In the genomic region with DNA sequence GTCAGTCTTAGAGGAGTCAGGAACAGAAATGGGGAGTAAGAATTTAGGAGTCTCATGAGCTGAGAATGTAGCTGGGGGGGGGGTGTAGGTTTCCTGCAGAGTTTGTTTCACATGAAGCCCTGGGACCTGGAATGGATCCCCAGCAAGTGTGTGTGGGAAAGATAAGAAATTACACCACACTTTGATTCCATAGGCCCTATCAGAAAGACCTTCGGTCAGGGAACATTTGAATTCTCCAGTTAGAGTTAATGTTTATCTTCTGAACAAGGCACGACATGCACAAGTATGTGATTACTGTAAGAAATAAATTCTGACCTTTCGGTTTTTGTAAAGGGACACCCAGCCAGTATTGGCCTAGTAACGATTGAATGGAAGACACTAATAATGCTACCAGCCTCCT, we compare ENCODE assay signal across 21 mouse cellular contexts. TPM values are rescaled to one million over a fixed set of nuclear protein-coding genes. Genes with fewer than 3 reads are reported as not detected.
DNase-seq lines count a peak whose midpoint lies in the region; ATAC-seq and TF ChIP-seq lines count a peak whose summit lies in the region.
"Had no signal": no experiment of that assay in that cellular context is flagged by ENCODE, and none has a peak within 500 bp of the region (broad histone marks: within the 10 kb centered on the region; RNA-seq: fewer than 3 reads in every experiment).

No protein-coding gene starts in this region.

- H3K4me1 ChIP-seq in embryonic facial prominence, embryonic 12.5 days = peaks cover 14% of the 10 kb centered on the region; the same call in 1 of the 2 replicates
- H3K4me1 ChIP-seq in limb, embryonic 14.5 days (ENCODE audit: control insufficient read depth, insufficient read depth, low read length) = peaks cover 4% of the 10 kb centered on the region; the same call in 1 of the 2 replicates
- H3K4me1 ChIP-seq in stomach, embryonic 14.5 days (ENCODE audit: control insufficient read depth, insufficient read depth, low read length) = no peaks in the 10 kb centered on the region
- H3K4me1 ChIP-seq in hindbrain, embryonic 13.5 days (replicated peaks) = no peaks in the 10 kb centered on the region
- H3K4me1 ChIP-seq: forebrain, embryonic 12.5 days had no signal

- no peak overlapping the region for H3K9ac ChIP-seq in embryonic facial prominence, embryonic 12.5 days
- no peak overlapping the region for H3K9ac ChIP-seq in limb, embryonic 14.5 days (ENCODE audit: low read depth, low read length, severe bottlenecking)
- H3K9ac ChIP-seq in stomach, embryonic 14.5 days (replicated peaks; ENCODE audit: low read depth, low read length) = no peak overlapping the region
- H3K9ac ChIP-seq in hindbrain, embryonic 13.5 days = no peak overlapping the region
- H3K9ac ChIP-seq: forebrain, embryonic 12.5 days had no signal

- H3K27me3 ChIP-seq in embryonic facial prominence, embryonic 12.5 days = no peaks in the 10 kb centered on the region
- H3K27me3 ChIP-seq in limb, embryonic 14.5 days (ENCODE audit: control insufficient read depth, insufficient read depth, low read length) = no peaks in the 10 kb centered on the region
- no peaks in the 10 kb centered on the region for H3K27me3 ChIP-seq in stomach, embryonic 14.5 days (ENCODE audit: control insufficient read depth, insufficient read depth, low read length)
- H3K27me3 ChIP-seq in hindbrain, embryonic 13.5 days = no peaks in the 10 kb centered on the region
- H3K27me3 ChIP-seq: forebrain, embryonic 12.5 days had no signal

- peak overlapping the region; percentile 83 for H3K27ac ChIP-seq in embryonic facial prominence, embryonic 12.5 days
- H3K27ac ChIP-seq in limb, embryonic 14.5 days (replicated peaks; ENCODE audit: low read depth, low read length) = 0 out of 2 replicates have a peak overlapping the region, but pooled peaks have one; percentile 1
- H3K27ac ChIP-seq in stomach, embryonic 14.5 days (ENCODE audit: low read length) = peak overlapping the region; percentile 15; the same call in 1 of the 2 replicates
- no peak overlapping the region for H3K27ac ChIP-seq in hindbrain, embryonic 13.5 days
- H3K27ac ChIP-seq: forebrain, embryonic 12.5 days; heart, adult 2 months had no signal

- no peak overlapping the region for H3K4me2 ChIP-seq in embryonic facial prominence, embryonic 12.5 days (replicated peaks)
- H3K4me2 ChIP-seq in limb, embryonic 14.5 days (replicated peaks; ENCODE audit: low read depth, low read length, severe bottlenecking) = no peak overlapping the region
- no peak overlapping the region for H3K4me2 ChIP-seq in stomach, embryonic 14.5 days (replicated peaks; ENCODE audit: low read depth, low read length)
- no peak overlapping the region for H3K4me2 ChIP-seq in hindbrain, embryonic 13.5 days
- H3K4me2 ChIP-seq: forebrain, embryonic 12.5 days; midbrain, embryonic 11.5 days had no signal

- TF ChIP-seq POLR2A in limb, embryonic 14.5 days (IDR thresholded peaks at IDR 0.05; ENCODE audit: borderline replicate concordance, extremely low read depth, insufficient read depth, insufficient read length) = no peak

- no peak overlapping the region for H3K4me3 ChIP-seq in embryonic facial prominence, embryonic 12.5 days
- H3K4me3 ChIP-seq in limb, embryonic 14.5 days (replicated peaks; ENCODE audit: low read length) = no peak overlapping the region
- no peak overlapping the region for H3K4me3 ChIP-seq in stomach, embryonic 14.5 days (ENCODE audit: low read depth, low read length)
- H3K4me3 ChIP-seq in hindbrain, embryonic 13.5 days = no peak overlapping the region
- H3K4me3 ChIP-seq: forebrain, embryonic 12.5 days; heart, adult 2 months had no signal

- H3K36me3 ChIP-seq in embryonic facial prominence, embryonic 12.5 days = no peaks in the 10 kb centered on the region
- no peaks in the 10 kb centered on the region for H3K36me3 ChIP-seq in limb, embryonic 14.5 days (ENCODE audit: control insufficient read depth, insufficient read depth, low read length)
- H3K36me3 ChIP-seq in stomach, embryonic 14.5 days (ENCODE audit: control insufficient read depth, insufficient read depth, low read length) = no peaks in the 10 kb centered on the region
- no peaks in the 10 kb centered on the region for H3K36me3 ChIP-seq in hindbrain, embryonic 13.5 days
- H3K36me3 ChIP-seq: forebrain, embryonic 12.5 days had no signal

- no peak for ATAC-seq in embryonic facial prominence, embryonic 12.5 days (ENCODE audit: insufficient number of reproducible peaks, insufficient read depth, low FRiP score, low TSS enrichment)
- ATAC-seq in limb, embryonic 14.5 days (ENCODE audit: low FRiP score, low read depth) = no peak
- peak; percentile 63; the same call in 1 of the 2 replicates for ATAC-seq in stomach, embryonic 14.5 days (ENCODE audit: insufficient number of reproducible peaks, insufficient read depth, low FRiP score, low read depth)
- no peak for ATAC-seq in hindbrain, embryonic 13.5 days (ENCODE audit: low FRiP score)
- ATAC-seq: inflammation-experienced regulatory T-cells, adult 6 months had no signal

- no peaks in the 10 kb centered on the region for H3K9me3 ChIP-seq in embryonic facial prominence, embryonic 12.5 days
- H3K9me3 ChIP-seq in limb, embryonic 14.5 days (ENCODE audit: control insufficient read depth, low read length) = no peaks in the 10 kb centered on the region
- 0 out of 2 replicates have a peak, but pooled peaks cover 4% of the 10 kb centered on the region for H3K9me3 ChIP-seq in stomach, embryonic 14.5 days (ENCODE audit: control insufficient read depth, low read depth, low read length)
- H3K9me3 ChIP-seq in hindbrain, embryonic 13.5 days = no peaks in the 10 kb centered on the region
- H3K9me3 ChIP-seq: forebrain, embryonic 12.5 days had no signal

- DNase-seq in kidney, adult 9 months = peak; percentile 21
- no peak for DNase-seq in kidney, adult 8-10 months
- DNase-seq in limb, embryonic 14.5 days (ENCODE audit: low spot score) = no peak
- no peak for DNase-seq in left cerebral cortex, adult 11 months (ENCODE audit: low spot score)
- no peak for DNase-seq in thymus, postnatal 14 days
- DNase-seq: cerebellum, postnatal 14 days; heart, adult 2 months; kidney, postnatal 36 days; lung, postnatal 14 days; retina, postnatal 1 day; spleen, adult 18-20 months had no signal

- 39% methylated on average over 4 of the region's 4 CpGs for whole genome bisulfite sequencing in embryonic facial prominence, embryonic 12.5 days
- WGBS in limb, embryonic 14.5 days = 68% methylated on average over 4 of the region's 4 CpGs
- 56% methylated on average over 4 of the region's 4 CpGs for WGBS in stomach, embryonic 14.5 days
- 90% methylated on average over 4 of the region's 4 CpGs for WGBS in hindbrain, embryonic 13.5 days

RNA-seq across cellular contexts. Expression of a gene that starts 37.6 kb away (rescaled TPM):
- not detected in 2 replicates for polyA plus RNA-seq in embryonic facial prominence, embryonic 12.5 days (2016; fragmentation: Nextera tagmentation; extraction: Ambion mirVana)
- polyA plus RNA-seq in limb, embryonic 14.5 days (2012; rRNA removed) = not detected in 2 replicates
- not detected in 2 replicates for polyA plus RNA-seq in limb, embryonic 14.5 days (2014; fragmentation: Nextera tagmentation; extraction: Ambion mirVana)
- not detected in 2 replicates for polyA plus RNA-seq in stomach, embryonic 14.5 days (2014; fragmentation: Nextera tagmentation; extraction: Ambion mirVana)
- polyA plus RNA-seq in hindbrain, embryonic 13.5 days (2015; fragmentation: Nextera tagmentation; extraction: Ambion mirVana) = not detected in 2 replicates
- polyA plus RNA-seq: forebrain, embryonic 12.5 days; heart, adult 2 months; heart, postnatal 0 days; inflammation-experienced regulatory T-cells, adult 6 months; limb, embryonic 11.5 days; midbrain, embryonic 11.5 days; neural tube, embryonic 14.5 days; testis, adult 2 months had no signal

RNA-seq across cellular contexts. Expression of a gene that starts 45.1 kb away (rescaled TPM):
- polyA plus RNA-seq in embryonic facial prominence, embryonic 12.5 days (2016; fragmentation: Nextera tagmentation; extraction: Ambion mirVana) = 94.6 and 95.2 TPM in 2 replicates
- 47.6 and 59.5 TPM in 2 replicates for polyA plus RNA-seq in limb, embryonic 14.5 days (2012; rRNA removed)
- 73.9 and 76.5 TPM in 2 replicates for polyA plus RNA-seq in limb, embryonic 14.5 days (2014; fragmentation: Nextera tagmentation; extraction: Ambion mirVana)
- 82.3 and 82.5 TPM in 2 replicates for polyA plus RNA-seq in stomach, embryonic 14.5 days (2014; fragmentation: Nextera tagmentation; extraction: Ambion mirVana)
- 33.9 and 39.4 TPM in 2 replicates for polyA plus RNA-seq in hindbrain, embryonic 13.5 days (2015; fragmentation: Nextera tagmentation; extraction: Ambion mirVana)
